Mouse (Mus musculus) layer of hippocampus, adult 9-10 months (tissue): ENCODE measurements at regions not wholly inside any gene's neighbourhood (a gene's known extent, or its start where the extent isn't known, plus 50 kb on each side); places are given as distances from the start of the nearest gene placed in this dataset.
A peak's percentile ranks its signal among the peaks of the same experiment; 100 is the strongest.

Source experiments
- DNase-seq: peaks from one replicate; pipeline ENCODE4 v3.0.0; 2022; ENCODE audit warnings: low spot score

DNA sequence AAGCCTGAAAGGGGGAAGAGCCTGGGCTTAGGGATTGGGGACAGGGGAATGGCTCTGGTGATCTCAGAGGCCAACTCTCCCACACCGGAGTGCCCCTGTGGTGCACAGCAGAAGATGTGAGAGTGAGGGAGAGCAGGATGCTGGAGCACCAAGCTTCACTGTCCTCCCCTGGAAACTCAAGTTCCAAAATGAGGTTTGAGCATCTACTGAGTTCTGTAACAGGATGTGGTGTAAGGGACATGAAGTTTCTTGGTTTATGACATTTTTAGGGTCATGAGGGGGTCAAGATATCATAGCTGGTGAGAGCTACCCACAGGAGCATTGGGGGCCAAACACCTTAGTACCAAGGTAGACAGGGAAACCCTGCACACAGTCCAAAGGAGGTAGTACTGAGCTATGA is 274.1 kb upstream of the Zmiz1 start:
- no peak for DNase-seq

DNA sequence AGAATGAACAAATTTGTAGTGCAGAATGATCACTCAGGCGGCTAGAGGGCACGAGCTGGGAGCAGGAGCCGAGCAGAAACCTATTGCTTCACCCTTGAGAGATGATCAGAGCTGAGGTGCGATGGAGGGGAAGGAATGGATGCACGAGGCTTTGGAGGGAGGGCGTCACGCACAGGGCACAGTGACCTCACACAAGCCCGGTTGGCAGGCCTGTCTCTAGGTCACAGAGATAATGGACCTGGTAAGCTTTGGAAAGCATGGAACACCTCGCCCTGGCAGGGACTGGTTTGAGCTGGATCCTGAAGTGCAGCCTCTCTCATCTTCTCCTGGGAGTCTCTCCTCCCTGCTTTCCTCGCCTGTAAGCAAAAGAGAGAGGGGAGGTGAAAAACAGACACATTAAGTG is 273.4 kb upstream of the Zmiz1 start:
- no peak for DNase-seq

DNA sequence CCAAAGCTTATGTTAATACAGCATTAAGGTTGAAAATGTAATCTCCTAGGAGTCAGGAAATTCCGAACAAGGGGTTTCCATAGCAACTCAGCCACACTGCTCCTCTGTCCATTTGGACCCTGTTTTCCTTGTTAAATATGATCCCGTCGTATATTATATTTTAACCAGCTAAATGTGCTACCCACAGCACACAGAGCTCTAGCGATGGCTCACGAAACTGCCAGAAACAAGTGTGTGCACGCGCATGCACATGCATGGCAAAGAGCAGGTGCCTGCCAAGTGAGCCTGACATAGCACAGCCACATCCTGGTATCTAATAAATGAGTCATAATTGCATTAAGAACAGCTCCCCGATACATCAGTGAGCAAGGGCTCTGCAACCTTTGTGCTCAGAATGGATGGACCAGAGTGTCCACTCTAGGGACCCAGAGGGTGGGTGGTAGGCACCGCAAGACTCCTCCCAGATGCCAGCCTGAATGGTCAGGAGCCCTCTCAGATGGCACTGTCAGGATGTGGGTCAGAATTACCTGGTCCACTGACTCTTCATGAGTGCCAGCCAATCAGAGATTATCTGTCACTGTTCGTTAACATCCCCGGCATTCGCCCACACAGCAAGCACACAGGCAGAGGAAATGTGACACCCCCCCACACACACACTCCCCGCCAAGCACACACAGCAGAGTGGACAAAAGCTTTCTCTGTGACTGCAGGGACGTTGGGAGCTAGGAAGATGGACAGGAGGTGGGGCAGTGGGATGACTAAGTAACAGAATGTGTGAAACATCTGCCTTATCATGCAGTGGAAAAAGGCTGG is 272.8 kb upstream of the Zmiz1 start:
- peak; percentile 39 for DNase-seq

DNA sequence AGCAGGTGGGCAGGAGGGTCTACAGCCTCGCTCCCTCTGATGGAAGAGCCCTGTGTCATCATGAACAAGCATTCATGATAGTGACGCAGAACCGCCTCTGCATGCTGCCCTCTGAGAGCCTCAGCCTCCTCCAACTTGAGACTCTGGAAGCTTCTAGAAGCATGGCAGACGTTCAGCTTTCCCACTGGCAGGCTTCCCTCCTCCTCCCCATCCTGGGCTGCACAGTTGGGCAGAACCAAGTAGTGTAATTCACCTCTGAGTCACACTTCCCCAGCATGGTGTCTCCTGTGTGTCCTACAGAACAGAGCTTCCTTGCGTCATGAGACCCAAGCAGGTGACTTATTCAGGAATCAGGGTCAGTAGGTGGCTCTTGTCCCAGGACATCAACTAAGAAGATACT is 271.3 kb upstream of the Zmiz1 start:
- no peak for DNase-seq

DNA sequence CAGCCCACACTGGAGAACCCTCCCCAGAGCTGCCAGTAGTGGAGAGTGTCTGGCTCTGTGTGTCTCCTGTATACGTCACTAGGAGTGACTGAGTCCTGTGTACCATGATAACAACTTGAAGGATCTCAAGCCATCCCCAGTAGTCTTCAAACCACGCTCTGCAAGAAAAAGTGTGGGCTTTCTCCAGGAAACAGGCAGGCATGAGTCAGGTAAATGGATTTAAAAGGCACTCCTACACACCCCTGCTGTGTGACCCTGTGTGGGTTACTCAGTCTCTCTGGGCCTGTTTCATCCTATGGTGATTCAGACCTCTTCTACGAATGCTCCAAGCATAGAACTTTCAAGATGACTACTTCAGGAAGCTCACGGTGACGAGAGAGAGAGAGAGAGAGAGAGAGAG is 269.7 kb upstream of the Zmiz1 start:
- DNase-seq: no peak

DNA sequence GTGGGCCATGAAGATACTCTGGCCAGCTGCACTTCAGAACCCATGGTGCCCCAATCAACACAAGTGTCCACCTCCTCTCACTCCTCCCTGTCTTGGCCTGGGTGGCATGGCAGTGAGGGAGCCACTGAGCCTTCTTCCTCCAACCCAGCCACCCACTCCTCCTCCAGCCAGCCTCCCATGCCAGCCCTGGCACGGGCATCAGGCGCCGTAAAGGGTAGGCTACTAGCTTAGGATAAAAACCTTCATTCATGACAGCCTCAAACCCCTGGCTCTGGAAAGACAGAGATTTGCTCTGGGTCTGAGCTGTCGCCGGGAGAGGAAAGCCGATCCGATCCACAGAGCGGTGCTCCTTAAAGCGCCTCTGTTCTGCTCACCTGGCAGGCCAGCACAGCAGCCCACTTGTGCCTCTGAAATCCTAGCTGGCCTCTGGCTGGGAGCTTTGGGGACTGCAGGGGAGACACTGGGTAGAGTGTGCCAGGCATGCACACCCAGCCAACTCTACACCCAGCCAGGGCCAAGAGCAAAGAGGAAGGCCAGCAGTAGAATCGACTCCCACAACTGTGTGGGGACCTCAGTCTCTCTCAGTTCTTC is 268.2 kb upstream of the Zmiz1 start:
- DNase-seq: no peak

DNA sequence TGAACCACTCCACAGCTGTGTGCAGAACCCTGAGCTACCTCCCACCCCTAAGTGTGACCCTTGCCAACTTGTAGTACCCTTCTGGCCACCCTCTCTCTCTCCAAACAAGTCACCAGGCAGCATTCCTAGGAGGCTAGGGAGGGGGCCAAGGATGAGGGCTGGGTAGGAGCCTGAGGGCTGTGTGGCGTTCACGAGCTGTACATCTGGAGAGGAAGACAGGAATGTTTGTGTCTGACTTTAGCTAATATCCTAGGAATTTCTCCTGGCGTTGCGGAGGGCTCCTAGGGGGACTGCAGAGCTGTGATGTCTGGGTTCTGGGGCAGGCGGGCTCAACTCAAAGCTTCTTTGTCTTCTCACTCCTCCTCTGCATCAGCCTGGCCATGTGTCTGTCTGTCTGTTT is 262.2 kb upstream of the Zmiz1 start:
- no peak for DNase-seq

DNA sequence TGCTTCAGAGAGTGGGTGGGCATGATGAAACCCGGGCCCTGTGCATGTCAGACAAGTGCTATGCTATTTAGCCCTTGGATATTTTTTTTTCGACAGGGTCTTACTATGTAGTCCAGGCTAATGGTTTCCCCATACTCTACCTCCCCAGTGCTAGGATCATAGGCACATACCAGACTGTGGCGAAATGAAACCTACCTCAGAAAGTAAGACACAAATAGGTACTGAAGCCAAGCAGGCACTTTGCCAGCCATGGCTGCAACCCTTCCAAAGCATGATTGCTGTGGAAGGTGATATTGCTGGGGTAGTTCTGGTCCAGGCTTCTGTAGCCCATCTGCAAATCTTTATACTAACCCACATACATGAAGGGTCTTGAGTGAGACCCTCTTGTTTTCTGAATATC is 259.1 kb upstream of the Zmiz1 start:
- no peak for DNase-seq

DNA sequence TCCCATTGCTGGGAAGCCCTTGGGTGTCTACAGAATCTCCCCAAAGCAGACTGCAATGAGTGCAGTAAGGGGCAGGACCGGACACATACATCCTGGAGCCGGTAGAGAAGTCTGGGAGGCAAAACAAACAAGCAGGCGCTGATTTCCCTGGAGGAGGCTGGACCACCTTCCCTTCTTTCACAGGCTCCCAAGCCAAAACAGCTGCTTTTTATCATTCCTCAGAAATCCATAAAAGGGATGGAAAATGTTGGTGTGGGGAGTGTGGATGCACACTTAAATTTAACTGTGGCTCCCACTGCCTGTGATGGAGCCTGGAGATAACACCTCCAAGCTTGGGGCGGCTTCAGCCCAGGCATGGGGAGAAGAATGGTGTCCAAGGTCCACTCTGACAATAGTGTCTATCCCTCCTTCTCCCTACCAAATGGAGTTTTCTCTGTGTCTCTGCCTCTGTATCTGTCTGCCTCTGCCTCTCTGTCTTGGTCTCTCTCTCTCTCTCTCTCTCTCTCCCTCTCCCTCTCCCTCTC is 258.3 kb upstream of the Zmiz1 start:
- DNase-seq: no peak

DNA sequence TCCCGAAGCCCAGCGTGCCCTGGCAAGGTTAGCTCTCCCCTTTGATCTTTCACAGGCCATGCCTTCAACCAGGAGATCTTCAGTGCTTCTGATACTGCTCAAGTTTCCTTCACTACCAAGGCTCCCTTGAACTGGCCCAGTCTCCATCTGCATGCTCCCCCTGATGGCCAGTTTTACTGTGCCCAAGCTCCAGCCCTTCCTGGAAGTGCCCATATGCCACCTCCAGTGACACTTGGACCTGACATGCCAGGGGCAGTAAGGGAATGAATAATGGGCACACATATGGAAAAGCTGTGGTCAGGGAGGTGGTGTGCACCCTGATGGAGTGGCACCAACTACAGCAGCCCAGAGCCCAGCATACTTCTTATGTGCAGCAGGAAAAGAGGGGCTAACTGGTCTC is 256.7 kb upstream of the Zmiz1 start:
- no peak for DNase-seq

DNA sequence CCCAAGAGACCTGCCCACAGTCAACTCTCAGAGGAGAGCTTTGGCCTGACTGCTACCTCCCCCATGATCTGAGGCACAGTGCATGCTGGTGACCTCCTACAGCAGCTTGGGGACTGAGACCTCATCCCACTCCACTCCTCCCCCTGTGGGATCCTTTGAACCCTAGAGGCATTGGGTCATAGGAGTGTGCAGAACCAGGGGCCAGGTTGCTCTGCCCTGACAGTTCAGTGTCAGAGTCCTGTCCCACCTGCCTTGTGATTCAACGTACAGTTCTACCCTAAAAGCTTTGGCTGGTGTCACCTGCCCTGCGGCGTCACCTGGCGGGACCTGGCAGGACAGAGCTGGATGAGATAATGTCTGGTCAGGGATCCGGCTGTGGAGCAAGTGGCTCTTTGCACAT is 254.9 kb upstream of the Zmiz1 start:
- DNase-seq: no peak

DNA sequence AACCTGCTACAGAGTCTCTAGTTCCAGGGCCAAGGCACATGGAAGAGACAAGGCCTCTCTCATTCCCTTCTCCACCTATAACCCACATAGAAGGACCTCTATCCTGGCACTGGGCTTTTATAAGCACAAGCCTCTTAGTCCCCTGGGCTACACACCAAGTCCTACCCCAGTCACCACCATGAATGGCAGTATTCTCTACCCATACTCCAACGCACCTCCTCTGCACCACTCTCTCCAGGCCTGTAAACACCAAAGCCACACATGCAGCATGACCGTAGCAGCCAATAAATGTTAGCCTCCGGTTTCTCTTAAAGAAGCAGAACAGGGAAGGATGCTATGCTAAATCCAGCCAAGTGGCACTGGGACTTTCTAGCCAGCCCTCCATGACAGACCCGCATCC is 252.1 kb upstream of the Zmiz1 start:
- no peak for DNase-seq

DNA sequence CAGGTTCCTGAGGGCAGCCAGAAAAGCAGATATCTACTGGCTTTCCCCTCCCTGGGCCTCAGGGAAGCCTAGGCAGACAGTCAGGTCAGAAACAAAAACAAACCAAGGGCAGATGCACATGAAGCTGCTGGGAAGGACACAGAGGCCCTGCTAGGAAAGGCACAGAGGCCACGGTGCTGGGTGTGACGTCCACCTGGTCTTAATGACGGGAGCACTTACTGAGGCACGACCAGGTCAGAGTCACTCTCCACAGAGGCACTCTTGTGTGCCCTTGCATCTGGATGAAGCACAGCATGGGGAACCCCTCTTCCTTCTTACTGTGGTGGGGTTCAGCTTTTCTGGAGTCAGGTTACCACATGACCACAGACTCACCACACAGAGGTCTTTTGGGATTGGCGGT is 251.6 kb upstream of the Zmiz1 start:
- no peak for DNase-seq

DNA sequence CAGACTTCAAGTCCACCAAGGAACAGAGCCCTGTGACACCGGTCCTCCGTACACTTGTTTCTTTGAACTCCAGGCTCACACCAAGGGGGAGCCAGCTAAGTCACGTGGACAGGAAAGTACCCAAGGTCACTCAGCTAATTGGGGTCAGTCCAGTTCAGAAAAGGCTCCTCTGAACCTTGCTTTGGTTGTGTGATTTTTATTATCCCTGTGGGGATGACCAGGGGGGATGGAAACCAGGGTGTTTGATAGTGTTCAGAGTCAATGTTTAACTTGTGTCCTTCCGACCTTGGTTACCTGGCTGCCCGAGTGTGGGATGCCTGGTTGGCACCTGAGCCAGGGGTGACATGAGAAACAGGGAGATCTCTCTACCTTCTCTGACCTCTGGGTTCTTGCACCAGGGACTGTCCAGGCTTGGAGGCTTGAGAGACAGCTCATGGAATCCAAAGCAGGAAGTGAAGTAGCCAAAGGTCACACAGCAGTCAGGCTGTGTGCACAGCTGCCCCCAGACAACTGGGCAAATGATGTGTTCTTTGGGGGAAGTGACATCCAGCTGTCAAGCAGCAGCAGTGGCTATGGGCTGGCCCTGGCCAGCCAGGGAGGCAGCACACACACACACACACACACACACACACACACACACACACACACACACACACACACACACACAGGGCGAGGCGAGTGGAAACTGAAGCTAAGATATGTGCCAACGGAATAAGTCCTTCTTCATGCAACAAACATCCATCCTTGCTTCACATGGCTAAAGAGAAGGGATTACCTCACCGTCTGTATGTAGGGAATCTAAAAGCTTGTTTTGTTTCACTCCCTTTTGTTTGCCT is 250.5 kb upstream of the Zmiz1 start:
- DNase-seq: no peak

DNA sequence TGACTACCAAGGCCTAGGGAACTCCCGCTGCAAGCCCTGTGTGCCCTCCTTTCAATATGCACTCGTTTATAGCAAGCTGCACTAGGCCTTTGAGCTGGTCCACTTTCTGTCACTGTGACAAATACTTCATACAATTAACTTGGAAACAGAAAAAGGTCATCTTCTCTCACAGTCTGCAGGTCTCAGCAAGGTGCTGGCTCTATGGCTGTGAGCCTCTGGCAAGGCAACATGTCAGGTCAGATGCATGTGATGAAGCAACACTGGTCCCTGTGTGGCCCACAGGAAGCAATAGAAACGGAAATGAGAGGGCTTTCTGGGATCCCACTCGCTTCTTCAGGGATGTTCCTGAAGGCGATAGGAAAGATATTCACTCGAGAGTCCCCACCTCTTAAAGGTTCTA is 245.9 kb upstream of the Zmiz1 start:
- no peak for DNase-seq

DNA sequence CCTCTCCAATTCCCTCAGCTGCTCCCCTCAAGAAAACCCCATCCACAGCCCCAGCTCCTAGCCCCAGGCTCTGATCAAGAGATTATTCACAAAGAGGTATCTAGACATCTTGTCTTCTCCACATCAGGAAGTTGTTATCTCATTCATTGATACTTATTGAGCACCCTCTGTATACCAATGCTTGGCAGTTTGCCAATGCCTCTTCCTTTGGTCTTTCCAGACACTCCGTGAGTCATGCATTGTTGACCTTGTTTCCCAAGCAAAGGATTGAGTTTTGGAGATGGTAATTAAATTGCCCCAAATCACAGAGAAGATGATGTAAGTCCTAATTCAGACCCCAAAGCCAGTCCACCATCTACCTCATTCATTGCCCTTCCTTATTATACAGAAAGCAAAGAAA is 235.9 kb upstream of the Zmiz1 start:
- DNase-seq: no peak

DNA sequence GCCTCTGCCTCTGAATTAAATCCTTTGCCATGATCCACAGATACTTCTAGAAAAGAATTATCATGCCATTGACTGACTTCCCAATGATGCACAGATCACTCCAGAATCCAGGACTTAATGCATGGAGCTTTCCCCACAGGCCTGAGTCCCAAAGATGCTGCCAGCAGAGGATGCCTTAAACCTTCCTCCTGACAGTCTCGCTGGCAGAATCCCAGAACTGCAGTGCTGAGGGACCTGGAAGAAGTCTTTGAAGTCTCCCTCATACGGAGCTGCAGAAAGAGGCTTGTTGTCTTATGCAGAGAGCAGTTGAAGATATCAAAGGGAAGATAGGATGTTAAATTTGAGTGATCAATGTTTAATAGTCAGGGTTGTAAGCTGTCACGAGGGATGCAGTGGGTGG is 233.8 kb upstream of the Zmiz1 start:
- no peak for DNase-seq

DNA sequence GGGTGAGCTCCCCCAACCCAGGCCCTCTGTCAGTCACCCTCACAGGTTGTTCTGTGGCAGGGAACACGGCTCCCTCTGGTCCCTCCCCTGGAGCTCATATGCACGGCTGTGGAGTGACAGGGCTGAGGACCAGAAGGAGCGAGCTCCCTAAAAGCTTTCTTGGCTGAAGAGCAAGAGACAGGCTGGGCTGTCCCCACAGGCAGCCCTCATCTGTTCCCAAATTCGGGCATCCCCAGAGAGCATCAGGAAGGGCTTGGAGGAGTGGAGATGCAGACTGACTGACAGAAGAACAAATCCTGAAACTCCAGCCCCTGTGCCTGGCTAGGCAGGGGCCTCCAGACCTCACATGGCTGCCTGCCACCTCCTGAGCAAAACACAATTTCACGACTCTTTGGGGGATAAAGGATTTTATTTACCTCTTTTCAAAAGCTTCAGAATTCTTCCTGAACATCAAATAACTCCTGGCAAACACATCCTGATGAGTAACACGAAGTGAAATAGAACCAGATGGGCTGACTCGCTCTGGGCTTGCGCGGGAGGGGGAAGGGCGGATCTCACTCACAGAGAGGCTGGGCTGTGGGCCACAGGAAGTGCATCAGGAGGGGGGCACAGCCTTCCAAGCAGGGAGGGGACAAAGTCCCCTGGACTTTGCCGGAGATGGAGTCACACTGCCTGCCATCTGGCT is 232.7 kb upstream of the Zmiz1 start:
- peak; percentile 86 for DNase-seq

DNA sequence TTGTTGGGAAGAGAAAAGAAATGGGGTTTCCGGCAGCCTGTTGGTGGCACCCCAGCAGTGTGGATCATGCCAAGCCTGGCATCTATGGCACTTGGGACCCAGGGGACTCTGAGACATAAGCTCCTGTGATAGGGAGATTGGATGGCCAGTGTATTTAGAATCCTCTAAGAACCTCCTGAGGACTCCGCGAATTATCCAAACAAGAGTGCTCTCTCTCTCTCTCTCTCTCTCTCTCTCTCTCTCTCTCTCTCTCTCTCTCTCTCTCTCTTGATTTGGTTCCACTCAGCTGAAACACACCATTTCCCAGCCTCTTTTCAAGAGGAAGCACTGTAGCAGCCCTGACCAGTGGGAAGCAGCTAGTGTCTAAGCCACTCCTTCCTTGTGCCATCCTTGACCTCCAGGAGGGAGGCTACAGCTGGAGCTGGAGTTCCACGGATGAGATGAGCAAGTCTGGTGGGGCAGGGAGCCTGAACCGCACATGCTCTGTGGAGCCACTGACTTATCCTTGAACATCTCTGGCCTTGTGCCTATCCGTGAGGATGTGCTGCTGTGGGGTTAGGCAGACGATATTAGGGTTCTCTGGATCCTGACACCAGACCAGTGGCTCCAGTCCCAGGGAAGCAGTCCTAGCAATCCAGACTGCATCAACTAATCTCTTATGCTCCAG is 232.0 kb upstream of the Zmiz1 start:
- no peak for DNase-seq

DNA sequence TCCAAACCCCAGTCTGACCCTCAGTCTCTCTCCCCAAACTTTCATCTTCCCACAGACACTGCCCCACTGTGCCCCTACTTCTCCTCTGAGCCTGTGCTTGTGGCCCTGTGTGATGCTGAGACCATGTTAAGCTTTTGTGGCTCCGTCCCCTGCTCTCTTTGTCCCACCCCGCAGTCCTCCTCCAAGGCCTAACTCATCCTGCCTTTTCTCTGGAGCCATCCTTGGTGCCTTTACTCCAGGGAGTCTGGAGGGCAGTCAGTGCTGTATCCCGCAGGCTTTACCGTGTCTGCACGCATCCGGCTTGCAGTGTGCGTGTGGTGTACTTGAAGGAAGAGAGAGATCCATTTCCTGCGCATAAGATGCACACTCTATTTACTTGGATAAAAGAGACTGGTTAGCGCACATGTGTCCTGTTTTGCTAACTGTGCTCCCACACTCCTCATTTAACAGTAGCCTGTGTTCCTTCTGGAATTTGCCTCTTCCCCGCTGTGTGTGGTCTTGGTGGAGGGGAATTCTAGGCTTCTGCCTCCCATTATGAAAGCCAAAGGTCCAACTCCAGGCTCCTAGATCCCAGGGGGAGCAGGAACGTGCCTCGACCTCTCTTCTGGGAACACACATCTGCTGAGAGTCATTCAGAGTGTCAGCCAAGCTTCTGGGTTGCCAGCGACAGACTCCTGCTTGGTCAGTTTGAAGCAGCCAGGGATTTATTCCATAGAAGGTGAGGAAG is 230.5 kb upstream of the Zmiz1 start:
- no peak for DNase-seq

DNA sequence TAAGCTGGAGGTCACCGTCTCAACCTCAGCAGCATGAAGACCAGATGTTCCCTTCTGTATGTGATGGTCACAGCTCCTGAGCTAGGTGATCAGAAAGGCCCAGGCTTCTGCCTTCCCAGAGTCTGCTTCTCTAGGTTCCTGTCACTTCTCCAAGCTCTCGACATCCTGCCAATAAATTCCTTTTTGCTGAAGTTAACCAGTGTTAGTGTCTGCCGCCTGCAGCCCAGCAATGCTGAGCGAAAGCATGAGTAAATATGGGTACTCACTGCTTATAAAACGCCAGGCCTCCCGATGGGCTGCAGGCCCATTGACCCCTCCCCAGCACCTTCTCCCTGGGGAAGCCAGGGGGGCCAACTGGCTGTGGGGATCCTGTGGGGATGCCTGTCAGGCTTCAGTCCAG is 229.4 kb upstream of the Zmiz1 start:
- DNase-seq: no peak
